Mouse (Mus musculus) hindbrain, embryonic 16.5 days (tissue): ENCODE data around the gene Gm49486. TPM values are rescaled to one million over a fixed set of nuclear protein-coding genes. Genes with fewer than 3 reads are reported as not detected.

Experiments used
- ATAC-seq: fragments of 200-750 bp; cut with Nextera tagmentation; 2 replicates; pipeline ENCODE4 v1.8.0; 2017; ENCODE audit warnings: moderate TSS enrichment, moderate library complexity
- H3K27ac ChIP-seq: fragments of 300-500 bp; sonication (generic); 2 replicates; pipeline ENCODE4 v1.5.1; 2014; ENCODE audit warnings: low read depth, mild to moderate bottlenecking, control low read depth, low read length, moderate library complexity
- H3K27me3 ChIP-seq: fragments of 300-500 bp; sonication (generic); replicated peaks from 2 replicates; pipeline ENCODE4 v1.6.1; 2014; ENCODE audit warnings: low read length; ENCODE audit not compliant: control insufficient read depth, insufficient read depth
- H3K36me3 ChIP-seq: fragments of 300-500 bp; sonication (generic); 2 replicates; pipeline ENCODE4 v1.6.1; 2014; ENCODE audit warnings: mild to moderate bottlenecking, low read length, moderate library complexity, mixed read lengths; ENCODE audit not compliant: control insufficient read depth, insufficient read depth
- H3K4me1 ChIP-seq: fragments of 300-500 bp; sonication (generic); 2 replicates; pipeline ENCODE4 v1.6.1; 2014; ENCODE audit warnings: low read depth, low read length; ENCODE audit not compliant: control insufficient read depth, insufficient read depth
- H3K4me2 ChIP-seq: fragments of 300-500 bp; sonication (generic); 2 replicates; pipeline ENCODE4 v1.6.1; 2014; ENCODE audit warnings: mild to moderate bottlenecking, low read length, control low read depth, moderate library complexity
- H3K4me3 ChIP-seq: fragments of 300-500 bp; sonication (generic); 2 replicates; pipeline ENCODE4 v1.5.1; 2014; ENCODE audit warnings: mild to moderate bottlenecking, low read length, control low read depth, moderate library complexity
- H3K9ac ChIP-seq: fragments of 300-500 bp; sonication (generic); 2 replicates; pipeline ENCODE4 v1.6.1; 2014; ENCODE audit warnings: low read depth, mild to moderate bottlenecking, control low read depth, low read length, moderate library complexity
- H3K9me3 ChIP-seq: fragments of 300-500 bp; sonication (generic); 2 replicates; pipeline ENCODE4 v1.6.1; 2014; ENCODE audit warnings: mild to moderate bottlenecking, low read length, moderate library complexity; ENCODE audit not compliant: control insufficient read depth
- WGBS: fragments of 180-500 bp; shearing (Covaris S2); extraction: QIAGEN DNeasy Blood & Tissue Kit; methylation state at CpG from one replicate; pipeline ENCODE4 v1.1.7; 2014; 5-methylcytosine and 5-hydroxymethylcytosine counted together
- polyA plus RNA-seq: library from polyadenylated mRNA; unstranded; fragments of >200 nt; fragmentation: Nextera tagmentation; extraction: Ambion mirVana; gene quantifications from 2 replicates; pipeline ENCODE4 v1.2.1, GENCODE M21; 2015

Gm49486 gene
- polyA plus RNA-seq, 1 experiment from 2014 or later: 1.1 TPM

GRCm38 (mm10) chr15:79244071-79244893 is 15.1 kb downstream of the Gm49486 start:
- H3K9me3 ChIP-seq: no peaks in the 10 kb centered on the region
- H3K9ac ChIP-seq: no peak overlapping the region
- WGBS: 59% methylated on average over 7 of the region's 7 CpGs
- H3K27me3 ChIP-seq: no peaks in the 10 kb centered on the region
- H3K36me3 ChIP-seq: peaks cover 37% of the 10 kb centered on the region
- ATAC-seq: no peak
- peaks cover 12% of the 10 kb centered on the region for H3K4me1 ChIP-seq
- H3K4me3 ChIP-seq: no peak overlapping the region
- peak overlapping the region; percentile 2; the same call in 1 of the 2 replicates for H3K27ac ChIP-seq
- no peak overlapping the region for H3K4me2 ChIP-seq

DNA sequence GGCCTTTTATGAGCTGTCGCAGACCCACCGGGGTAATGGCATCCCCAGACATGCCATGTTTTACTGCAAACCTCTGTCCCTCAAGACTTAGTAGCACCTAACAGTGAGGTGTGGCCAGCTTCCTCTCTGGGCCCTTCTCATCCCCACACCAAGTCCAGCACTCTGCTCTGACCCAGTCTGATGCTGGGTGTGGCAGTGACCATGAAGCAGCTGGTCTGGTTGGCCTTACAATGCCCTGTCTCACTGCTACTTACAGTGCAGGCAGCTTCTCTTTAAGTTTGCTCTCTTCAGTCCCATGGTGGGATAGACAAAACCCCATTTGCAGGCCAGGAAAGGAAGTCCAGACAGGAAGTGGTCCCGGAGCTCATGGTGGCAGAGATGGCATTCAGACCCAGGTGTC is 16.1 kb downstream of the Gm49486 start:
- ATAC-seq: no peak
- 85% methylated on average over 3 of the region's 3 CpGs for WGBS
- Histone ChIP-seq H3K4me2 (no peak overlapping the region), H3K4me1 (peaks cover 12% of the 10 kb centered on the region), H3K9me3 (no peaks in the 10 kb centered on the region), H3K9ac (no peak overlapping the region), H3K36me3 (peaks cover 28% of the 10 kb centered on the region), H3K4me3 (no peak overlapping the region), H3K27me3 (no peaks in the 10 kb centered on the region), H3K27ac (no peak overlapping the region)

GRCm38 (mm10) chr15:79250236-79250635 is 21.0 kb downstream of the Gm49486 start:
- no peak for ATAC-seq
- Histone ChIP-seq H3K4me3 (no peak overlapping the region), H3K9me3 (no peaks in the 10 kb centered on the region), H3K9ac (no peak overlapping the region), H3K27me3 (peaks cover 14% of the 10 kb centered on the region), H3K4me1 (peaks cover 8% of the 10 kb centered on the region), H3K36me3 (peaks cover 15% of the 10 kb centered on the region), H3K4me2 (no peak overlapping the region), H3K27ac (no peak overlapping the region)
- WGBS: 84% methylated on average over 2 of the region's 2 CpGs

DNA sequence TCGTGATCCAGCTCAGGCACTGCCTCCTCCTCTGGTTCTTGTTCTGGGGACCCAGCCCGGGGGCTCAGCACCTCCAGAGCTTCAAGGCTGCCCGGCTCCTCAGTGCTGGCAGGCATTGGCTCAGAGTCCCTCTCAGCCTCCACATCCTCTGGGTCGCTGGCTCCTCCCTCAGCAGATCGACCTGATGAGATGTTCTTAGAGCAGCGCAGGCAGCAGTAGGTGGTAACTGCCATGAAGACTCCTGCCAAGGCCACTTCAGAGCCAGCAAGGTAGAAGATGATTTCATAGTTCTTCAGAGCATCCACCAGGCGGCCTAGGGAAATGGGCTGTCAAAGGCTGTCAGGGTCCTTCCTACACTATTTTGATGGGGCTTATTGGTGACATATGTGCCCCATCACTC is 22.0 kb downstream of the Gm49486 start:
- no peak overlapping the region for H3K4me2 ChIP-seq

DNA sequence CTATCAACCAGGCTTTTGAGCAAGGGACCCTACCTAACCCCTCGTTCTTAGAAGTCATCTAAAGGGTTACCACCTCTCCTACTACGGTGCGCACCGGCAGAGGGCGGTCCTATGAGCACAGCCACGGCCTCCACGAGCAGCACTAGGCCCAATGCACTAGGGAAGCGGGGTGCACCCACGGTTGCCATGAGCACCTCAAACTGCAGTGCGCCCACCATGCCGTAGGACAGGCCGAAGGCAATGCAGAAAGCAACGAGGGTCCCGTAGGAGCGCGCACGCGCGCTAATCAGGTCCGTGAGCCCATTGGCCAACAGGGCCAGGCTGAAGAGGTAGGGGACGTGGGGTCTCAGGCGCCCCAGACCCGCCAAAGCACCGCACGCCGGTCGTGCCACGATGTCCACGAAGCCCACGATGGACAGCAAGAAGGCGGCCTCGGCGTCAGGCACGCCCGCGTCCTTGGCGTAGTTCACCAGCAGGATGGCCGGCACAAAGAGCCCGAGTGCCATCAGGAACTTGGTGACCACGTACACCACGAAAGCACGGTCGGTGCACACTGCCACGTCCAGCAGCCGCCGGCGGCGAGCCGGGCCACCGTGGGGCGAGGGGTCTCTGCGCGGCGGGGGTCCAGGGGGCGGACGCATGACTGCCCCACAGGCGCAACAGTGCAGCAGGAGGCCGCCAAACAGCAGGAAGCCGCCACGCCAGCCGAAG is 22.7 kb downstream of the Gm49486 start:
- peak; percentile 76 for ATAC-seq
- Histone ChIP-seq H3K9me3 (no peaks in the 10 kb centered on the region), H3K27me3 (peaks cover 15% of the 10 kb centered on the region), H3K27ac (no peak overlapping the region), H3K4me2 (peak overlapping the region; percentile 73), H3K4me3 (peak overlapping the region; percentile 41), H3K36me3 (peaks cover 9% of the 10 kb centered on the region), H3K4me1 (peaks cover 8% of the 10 kb centered on the region), H3K9ac (peak overlapping the region; percentile 64)
- 2% methylated on average over 61 of the region's 61 CpGs for WGBS

More for the DNA sequence above, 22.0 kb downstream of the Gm49486 start:
- WGBS: 59% methylated on average over 7 of the region's 7 CpGs
- ATAC-seq: no peak
- H3K27me3 ChIP-seq: peaks cover 15% of the 10 kb centered on the region
- H3K9ac ChIP-seq: no peak overlapping the region
- no peak overlapping the region for H3K27ac ChIP-seq
- H3K36me3 ChIP-seq: peaks cover 13% of the 10 kb centered on the region
- peaks cover 8% of the 10 kb centered on the region for H3K4me1 ChIP-seq
- H3K4me3 ChIP-seq: no peak overlapping the region
- no peaks in the 10 kb centered on the region for H3K9me3 ChIP-seq

- no peak for ATAC-seq
- peaks cover 15% of the 10 kb centered on the region for H3K27me3 ChIP-seq
- H3K27ac ChIP-seq: no peak overlapping the region
- H3K9me3 ChIP-seq: no peaks in the 10 kb centered on the region
- peak overlapping the region; percentile 64 for H3K9ac ChIP-seq
- peak overlapping the region; percentile 41 for H3K4me3 ChIP-seq
- peak overlapping the region; percentile 73 for H3K4me2 ChIP-seq
- H3K4me1 ChIP-seq: peaks cover 8% of the 10 kb centered on the region
- H3K36me3 ChIP-seq: peaks cover 9% of the 10 kb centered on the region
- 27% methylated on average over 24 of the region's 24 CpGs for WGBS
These were observed 23.4 kb downstream of the Gm49486 start for GRCm38 (mm10) chr15:79252580-79252979.

DNA sequence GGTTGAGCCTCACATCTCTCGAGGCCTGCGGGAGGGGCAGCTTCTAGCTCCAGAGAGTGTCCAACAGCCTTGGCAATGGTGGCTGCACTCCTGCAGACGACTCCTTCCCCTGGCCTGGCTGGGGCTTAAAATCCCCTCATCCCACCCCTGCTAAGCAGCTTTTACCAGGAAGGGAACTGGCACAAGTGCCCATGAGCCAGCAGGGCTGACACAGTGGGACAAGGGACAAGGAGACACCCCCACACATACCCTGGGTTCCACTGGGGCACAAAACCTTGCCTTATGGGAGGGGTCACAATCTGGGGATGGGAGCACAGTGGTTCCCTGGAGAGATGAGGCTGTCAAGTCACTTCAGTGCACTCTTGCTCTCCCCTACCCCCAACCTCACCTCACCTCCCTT is 25.5 kb downstream of the Gm49486 start, which contains the start of gene Slc16a8:
Gene Slc16a8 (minus strand): TSS at position 101 of the 400 bp plus-strand sequence.
- peaks cover 8% of the 10 kb centered on the region for H3K4me1 ChIP-seq

DNA sequence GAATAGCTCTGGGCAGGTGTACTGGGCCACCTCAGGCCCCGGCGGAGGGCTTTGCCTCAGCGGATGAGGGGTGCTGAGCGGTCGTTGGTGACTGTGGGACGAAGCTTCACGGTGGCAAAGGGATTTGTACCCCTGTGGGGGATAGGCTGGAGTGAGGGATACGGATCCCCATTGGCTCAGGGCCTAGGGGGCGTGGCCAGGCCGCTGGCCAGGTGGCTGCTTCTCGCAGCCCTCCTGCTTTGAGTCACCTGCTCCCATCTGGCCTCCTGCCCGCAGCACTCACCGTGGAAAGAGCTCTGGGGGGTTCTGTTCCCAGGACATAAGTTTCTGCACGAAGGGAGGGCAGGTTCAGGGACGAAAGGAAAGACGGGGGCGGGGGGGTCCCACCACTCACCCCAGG is 29.3 kb downstream of the Gm49486 start:
- no peaks in the 10 kb centered on the region for H3K36me3 ChIP-seq
- no peak for ATAC-seq
- no peak overlapping the region for H3K4me2 ChIP-seq
- H3K4me3 ChIP-seq: no peak overlapping the region
- no peak overlapping the region for H3K9ac ChIP-seq
- H3K9me3 ChIP-seq: no peaks in the 10 kb centered on the region
- WGBS: 28% methylated on average over 17 of the region's 17 CpGs
- no peak overlapping the region for H3K27ac ChIP-seq
- H3K4me1 ChIP-seq: peaks cover 10% of the 10 kb centered on the region
- H3K27me3 ChIP-seq: peaks cover 29% of the 10 kb centered on the region

More for the DNA sequence above, 25.5 kb downstream of the Gm49486 start, which contains the start of gene Slc16a8:
- Histone ChIP-seq H3K27me3 (peaks cover 17% of the 10 kb centered on the region), H3K9me3 (no peaks in the 10 kb centered on the region), H3K9ac (no peak within 1 kb of the TSS), H3K36me3 (no peaks in the 10 kb centered on the region), H3K4me2 (no peak within 1 kb of the TSS), H3K4me3 (no peak within 1 kb of the TSS), H3K27ac (no peak within 1 kb of the TSS)
- WGBS: 35% methylated on average over 3 of the region's 3 CpGs
- no peak for ATAC-seq

- no peaks in the 10 kb centered on the region for H3K36me3 ChIP-seq
- peak overlapping the region; percentile 51 for H3K27ac ChIP-seq
- peak overlapping the region; percentile 99 for H3K4me2 ChIP-seq
- peak; percentile 68 for ATAC-seq
- peaks cover 26% of the 10 kb centered on the region for H3K27me3 ChIP-seq
- peak overlapping the region; percentile 71 for H3K4me3 ChIP-seq
- peak overlapping the region; percentile 81 for H3K9ac ChIP-seq
- H3K4me1 ChIP-seq: peaks cover 10% of the 10 kb centered on the region
- H3K9me3 ChIP-seq: no peaks in the 10 kb centered on the region
- WGBS: 1% methylated on average over 45 of the region's 62 CpGs
These were observed 32.0 kb downstream of the Gm49486 start for GRCm38 (mm10) chr15:79261095-79261725.
